Mouse (Mus musculus) thymus, postnatal 0 days (tissue): ENCODE data around the gene Chaf1a. TPM values are rescaled to one million over a fixed set of nuclear protein-coding genes. Genes with fewer than 3 reads are reported as not detected.

Experiments used
- DNase-seq: peaks from one replicate; pipeline ENCODE4 v3.0.0-alpha.2; 2015; ENCODE audit warnings: low spot score
- polyA plus RNA-seq: library from polyadenylated mRNA; unstranded; fragments of >200 nt; fragmentation: Nextera tagmentation; extraction: Ambion mirVana; gene quantifications from 2 replicates; pipeline ENCODE4 v1.2.1, GENCODE M21; 2015

Chaf1a gene
- polyA plus RNA-seq, 1 experiment from 2014 or later: 18.0 TPM

DNA sequence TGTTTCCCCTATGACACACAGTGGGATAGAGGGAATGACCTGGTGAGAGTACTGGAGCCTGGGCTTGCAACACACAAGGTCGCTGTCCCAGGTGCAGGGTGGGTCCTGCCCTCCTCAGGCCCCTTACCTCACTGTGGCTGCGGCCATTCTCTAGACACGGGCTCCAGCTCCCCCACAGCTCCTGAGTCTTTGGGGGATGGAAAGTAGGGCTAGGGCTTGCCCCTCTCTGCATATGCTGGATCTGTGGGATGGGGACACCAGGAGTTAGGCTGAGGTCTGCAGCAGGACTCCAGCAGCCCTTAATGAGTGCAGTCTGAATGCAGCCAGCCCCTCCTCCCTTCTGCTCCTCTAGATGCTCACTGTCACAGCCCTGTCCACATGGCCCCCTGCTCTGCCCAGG, 72.5 kb downstream of the Chaf1a start:
- DNase-seq: no peak

DNA sequence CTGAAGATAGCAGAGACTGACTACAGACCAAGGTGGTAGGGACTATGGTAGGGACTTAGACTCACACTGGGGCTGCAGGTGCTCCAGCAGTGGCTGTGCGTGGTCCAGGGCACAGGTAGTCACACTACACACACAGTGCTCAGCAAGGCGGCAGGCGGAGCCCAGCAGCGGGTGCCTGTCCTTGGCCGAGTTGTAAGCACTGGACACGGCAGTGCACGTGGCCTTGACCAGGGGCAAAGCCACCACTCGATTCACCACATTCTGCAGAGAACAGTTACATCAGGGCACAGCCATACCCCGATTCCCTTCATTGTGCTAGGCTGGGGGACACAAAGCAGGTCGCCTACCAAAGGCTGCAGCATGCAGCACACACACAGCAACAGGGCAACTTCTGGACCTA, 76.0 kb downstream of the Chaf1a start:
- no peak for DNase-seq

DNA sequence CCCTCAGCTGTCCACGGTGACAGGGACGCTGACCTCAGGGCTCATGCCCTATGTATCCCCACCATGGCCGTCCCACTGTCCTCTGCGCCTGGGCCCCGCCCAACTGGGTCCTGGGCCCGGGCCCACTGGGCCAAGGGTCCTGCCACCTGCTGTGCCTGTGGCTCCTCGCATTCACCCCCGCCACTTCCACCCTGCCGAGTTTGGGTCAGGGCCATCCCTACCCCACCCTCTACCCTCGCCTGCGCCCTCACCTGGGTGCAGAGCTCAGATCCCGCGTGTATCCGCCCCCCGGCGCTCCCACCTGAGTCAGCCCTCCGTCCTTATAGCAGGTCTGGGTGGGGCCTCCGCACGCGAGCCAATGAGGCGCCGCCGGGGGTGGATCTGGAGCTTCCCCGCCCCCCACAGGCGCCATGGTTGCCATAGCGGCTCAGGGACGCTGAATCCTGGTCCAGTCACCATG, 77.0 kb downstream of the Chaf1a start, which contains the start of gene Plin5:
Gene Plin5, minus strand, starts transcription at position 346 of the 460 bp plus-strand sequence.
- no peak for DNase-seq

DNA sequence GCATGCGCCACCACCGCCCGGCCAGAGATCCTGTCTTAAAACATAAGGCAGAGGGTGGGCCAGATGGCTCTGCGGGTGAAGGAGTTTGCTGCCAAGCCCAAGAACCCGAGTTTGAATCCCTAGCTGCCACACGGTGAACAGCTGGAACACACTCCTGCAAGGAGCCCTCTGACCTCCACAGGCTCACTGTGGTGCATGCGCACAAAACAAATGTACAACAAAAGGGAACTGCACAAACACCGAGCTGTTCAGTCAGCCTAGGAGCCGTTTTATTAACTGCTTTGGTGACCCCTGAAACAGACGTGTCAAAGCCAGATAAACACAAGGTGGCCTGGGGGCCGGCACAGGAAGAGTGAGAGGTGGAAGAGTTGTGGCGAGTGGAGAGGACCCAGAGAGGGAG, 79.2 kb downstream of the Chaf1a start:
- DNase-seq: no peak

DNA sequence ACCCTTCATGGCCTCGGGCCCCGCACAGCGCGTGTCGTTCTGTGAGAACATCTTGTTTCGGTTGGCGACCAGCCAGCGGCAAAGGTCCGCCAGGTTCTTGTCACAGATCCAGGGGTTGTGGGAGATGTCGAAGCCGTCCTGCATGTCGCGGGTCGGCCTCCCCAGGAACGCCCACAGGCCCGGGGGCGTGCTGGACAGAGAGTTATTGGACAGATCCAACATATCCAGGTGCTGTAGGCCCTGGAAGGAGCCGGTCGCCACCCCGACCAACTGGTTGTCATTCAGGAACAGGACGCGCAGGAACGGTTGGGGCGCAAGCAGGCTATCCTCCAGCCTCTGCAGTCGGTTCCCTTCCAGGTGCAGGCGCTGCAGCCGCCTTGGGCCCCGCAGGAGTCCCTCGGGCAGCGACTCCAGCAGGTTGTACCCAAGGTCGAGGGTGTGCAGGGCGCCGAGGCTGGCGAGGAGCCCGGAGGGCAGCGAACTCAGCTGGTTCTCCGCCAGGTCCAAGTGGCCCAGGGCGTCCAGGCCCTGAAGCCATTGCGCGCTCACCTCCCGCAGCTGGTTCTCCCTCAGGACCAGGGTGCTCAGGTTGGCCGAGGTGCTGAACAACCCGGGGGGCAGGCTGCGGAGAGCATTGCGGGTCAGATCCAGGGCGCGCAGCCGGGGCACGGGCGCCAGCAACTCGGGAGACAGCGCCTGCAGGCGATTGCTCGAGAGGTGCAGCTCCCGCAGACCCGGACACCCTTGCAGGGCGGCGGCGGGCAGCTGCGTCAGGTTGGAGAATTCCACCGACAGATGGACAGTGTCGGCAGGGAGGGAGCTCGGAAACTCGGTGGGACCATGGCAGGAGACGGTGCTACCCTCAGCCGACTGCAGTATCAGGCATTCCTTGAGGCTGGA, 80.0 kb downstream of the Chaf1a start:
- no peak for DNase-seq

DNA sequence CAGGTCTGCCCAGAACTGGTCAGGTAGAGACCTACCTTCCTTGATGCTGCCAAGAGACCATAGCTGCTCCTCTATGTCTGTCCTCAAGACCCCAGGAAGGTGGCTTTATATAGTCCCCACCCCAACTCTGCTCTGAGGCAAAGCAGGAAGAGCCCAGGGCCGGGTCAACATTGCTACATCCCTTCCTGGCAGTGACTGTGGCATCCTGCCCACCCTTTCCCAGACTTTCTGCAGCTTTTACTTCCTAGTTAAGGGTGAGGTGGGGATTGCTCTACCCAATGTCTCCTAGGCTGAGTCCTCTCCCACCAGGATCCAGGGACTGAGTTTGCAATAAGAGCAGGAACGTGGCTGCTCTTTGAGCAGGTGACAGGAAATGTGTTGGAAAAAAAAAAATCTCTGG, 81.6 kb downstream of the Chaf1a start, which contains the start of gene Lrg1:
Gene Lrg1, minus strand, starts transcription at position 176 of the 400 bp plus-strand sequence.
- no peak for DNase-seq

Other genes starting within 250 kb of the Chaf1a start
- gene Zfp119a, start 161.5 kb upstream of the Chaf1a start, polyA plus RNA-seq: 6.5 and 7.2 TPM in 2 replicates
- 12.1 and 16.9 TPM in 2 replicates for gene Zfp959, start 148.3 kb upstream of the Chaf1a start, polyA plus RNA-seq
- gene Zfp119b, start 90.9 kb upstream of the Chaf1a start, polyA plus RNA-seq: 5.6 and 6.0 TPM in 2 replicates
- 5.2 and 6.1 TPM in 2 replicates for gene Ebi3, start 87.8 kb upstream of the Chaf1a start, polyA plus RNA-seq
- 32.0 and 32.1 TPM in 2 replicates for gene Yju2, start 81.3 kb upstream of the Chaf1a start, polyA plus RNA-seq
- 0.80 and 1.6 TPM in 2 replicates for gene Shd, start 70.0 kb upstream of the Chaf1a start, polyA plus RNA-seq
- 1.9 and 2.7 TPM in 2 replicates for gene Fsd1, start 53.9 kb upstream of the Chaf1a start, polyA plus RNA-seq
- gene Stap2, start 34.9 kb upstream of the Chaf1a start, polyA plus RNA-seq: 17.6 and 18.0 TPM in 2 replicates
- 65.7 and 65.9 TPM in 2 replicates for gene Mpnd, start 34.7 kb upstream of the Chaf1a start, polyA plus RNA-seq
- gene Sh3gl1, start 3.8 kb upstream of the Chaf1a start, polyA plus RNA-seq: 117 and 129 TPM in 2 replicates
- 38.7 and 39.9 TPM in 2 replicates for gene Ubxn6, start 34.6 kb downstream of the Chaf1a start, polyA plus RNA-seq
- gene Hdgfl2, start 39.2 kb downstream of the Chaf1a start, polyA plus RNA-seq: 80.0 and 81.8 TPM in 2 replicates
- gene Plin4, start 69.4 kb downstream of the Chaf1a start, polyA plus RNA-seq: 0.08 and 0.09 TPM in 2 replicates
- gene Plin5, start 77.2 kb downstream of the Chaf1a start, polyA plus RNA-seq: 0.10 and 0.44 TPM in 2 replicates
- gene Lrg1, start 81.6 kb downstream of the Chaf1a start, polyA plus RNA-seq: 2.7 and 3.1 TPM in 2 replicates
- 1.0 TPM in 2 replicates for gene Sema6b, start 99.9 kb downstream of the Chaf1a start, polyA plus RNA-seq
- gene Tnfaip8l1, start 122.0 kb downstream of the Chaf1a start, polyA plus RNA-seq: 19.5 and 20.9 TPM in 2 replicates
- gene Mydgf, start 143.5 kb downstream of the Chaf1a start, polyA plus RNA-seq: 58.6 and 59.2 TPM in 2 replicates
- 30.5 and 32.7 TPM in 2 replicates for gene Dpp9, start 178.5 kb downstream of the Chaf1a start, polyA plus RNA-seq
- 11.1 and 12.9 TPM in 2 replicates for gene Fem1a, start 216.4 kb downstream of the Chaf1a start, polyA plus RNA-seq
- 2.5 and 3.0 TPM in 2 replicates for gene Ticam1, start 236.3 kb downstream of the Chaf1a start, polyA plus RNA-seq